Mouse (Mus musculus): Measurements from ENCODE around the gene H2afy. TPM values are rescaled to one million over a fixed set of nuclear protein-coding genes. Genes with fewer than 3 reads are reported as not detected.

Gene H2afy
- polyA plus RNA-seq, 1 experiment from 2014 or later = 726 TPM

Other genes starting within 250 kb of the H2afy start
- gene Tifab, start 42.5 kb upstream of the H2afy start, polyA plus RNA-seq (2014; fragmentation: Nextera tagmentation; extraction: Ambion mirVana) = 0.27 and 0.52 TPM in 2 replicates
- gene Neurog1, start 115.8 kb upstream of the H2afy start, polyA plus RNA-seq (2014; fragmentation: Nextera tagmentation; extraction: Ambion mirVana) = not detected in 2 replicates
- 145 and 157 TPM in 2 replicates for gene Cxcl14, start 160.2 kb upstream of the H2afy start, polyA plus RNA-seq (2014; fragmentation: Nextera tagmentation; extraction: Ambion mirVana)